Mouse (Mus musculus): ENCODE results near the gene Ifi211. TPM values are rescaled to one million over a fixed set of nuclear protein-coding genes. Genes with fewer than 3 reads are reported as not detected.
"Not testable (repeated sequence)": the region's sequence is repeated elsewhere in the genome, so short reads cannot be mapped to it uniquely, and the experiment has no call there.

The Ifi211 gene
- 0.34 and 0.79 TPM in 2 replicates for polyA plus RNA-seq (2014; fragmentation: Nextera tagmentation; extraction: Ambion mirVana)

GRCm38 (mm10) chr1:173912548-173913255 is at the start of gene Ifi211:
Ifi211 (minus strand) TSS chr1:173913046.
- H3K27ac ChIP-seq (ENCODE audit: low read depth, low read length); H3K4me1 ChIP-seq (ENCODE audit: control insufficient read depth, insufficient read depth, low read length); H3K36me3 ChIP-seq (ENCODE audit: control insufficient read depth, insufficient read depth, low read length); H3K4me3 ChIP-seq (ENCODE audit: low read length); H3K27me3 ChIP-seq (ENCODE audit: control insufficient read depth, insufficient read depth, low read length); ATAC-seq (ENCODE audit: low FRiP score, low TSS enrichment); H3K9me3 ChIP-seq (ENCODE audit: control insufficient read depth, low read length); H3K4me2 ChIP-seq (replicated peaks; ENCODE audit: low read depth, low read length); H3K9ac ChIP-seq (ENCODE audit: low read depth, low read length): not testable (repeated sequence)
- WGBS, result 80% methylated on average over 6 of the region's 6 CpGs

DNA sequence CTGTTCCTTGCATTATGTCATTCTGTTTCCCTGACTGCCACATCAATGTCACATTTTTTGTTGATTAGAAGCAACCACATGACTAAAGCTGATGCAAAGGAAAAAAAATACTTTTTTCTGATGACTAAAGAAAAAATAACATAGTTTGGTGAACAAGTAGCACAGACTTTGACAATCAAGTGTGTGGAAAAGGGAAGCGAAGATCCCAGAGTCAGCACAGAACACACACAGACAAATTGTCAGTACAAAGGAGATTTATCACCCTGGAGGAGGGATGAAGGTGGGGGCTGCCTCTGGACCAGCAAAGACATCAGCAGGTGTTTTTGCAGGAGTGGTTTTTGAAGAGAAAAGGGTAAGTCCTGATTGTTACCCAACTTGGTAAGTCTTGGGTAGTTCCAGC is 48.6 kb upstream of the Ifi211 start:
- not testable (repeated sequence) for H3K36me3 ChIP-seq (ENCODE audit: control insufficient read depth, insufficient read depth, low read length); H3K4me3 ChIP-seq (ENCODE audit: low read length); H3K9ac ChIP-seq (ENCODE audit: low read depth, low read length); H3K4me2 ChIP-seq (replicated peaks; ENCODE audit: low read depth, low read length); ATAC-seq (ENCODE audit: low FRiP score, low TSS enrichment); H3K4me1 ChIP-seq (ENCODE audit: control insufficient read depth, insufficient read depth, low read length); H3K27me3 ChIP-seq (ENCODE audit: control insufficient read depth, insufficient read depth, low read length); H3K27ac ChIP-seq (ENCODE audit: low read depth, low read length); H3K9me3 ChIP-seq (ENCODE audit: control insufficient read depth, low read length)
- 73% methylated on average over 1 of the region's 1 CpGs for WGBS

GRCm38 (mm10) chr1:173959998-173960397 is 47.2 kb upstream of the Ifi211 start:
- not testable (repeated sequence) for ATAC-seq (ENCODE audit: low FRiP score, low TSS enrichment); H3K27me3 ChIP-seq (ENCODE audit: control insufficient read depth, insufficient read depth, low read length); H3K27ac ChIP-seq (ENCODE audit: low read depth, low read length); H3K4me2 ChIP-seq (replicated peaks; ENCODE audit: low read depth, low read length); H3K9ac ChIP-seq (ENCODE audit: low read depth, low read length); H3K9me3 ChIP-seq (ENCODE audit: control insufficient read depth, low read length); H3K4me1 ChIP-seq (ENCODE audit: control insufficient read depth, insufficient read depth, low read length); H3K4me3 ChIP-seq (ENCODE audit: low read length); H3K36me3 ChIP-seq (ENCODE audit: control insufficient read depth, insufficient read depth, low read length)
- WGBS, result 38% methylated on average over 3 of the region's 3 CpGs

DNA sequence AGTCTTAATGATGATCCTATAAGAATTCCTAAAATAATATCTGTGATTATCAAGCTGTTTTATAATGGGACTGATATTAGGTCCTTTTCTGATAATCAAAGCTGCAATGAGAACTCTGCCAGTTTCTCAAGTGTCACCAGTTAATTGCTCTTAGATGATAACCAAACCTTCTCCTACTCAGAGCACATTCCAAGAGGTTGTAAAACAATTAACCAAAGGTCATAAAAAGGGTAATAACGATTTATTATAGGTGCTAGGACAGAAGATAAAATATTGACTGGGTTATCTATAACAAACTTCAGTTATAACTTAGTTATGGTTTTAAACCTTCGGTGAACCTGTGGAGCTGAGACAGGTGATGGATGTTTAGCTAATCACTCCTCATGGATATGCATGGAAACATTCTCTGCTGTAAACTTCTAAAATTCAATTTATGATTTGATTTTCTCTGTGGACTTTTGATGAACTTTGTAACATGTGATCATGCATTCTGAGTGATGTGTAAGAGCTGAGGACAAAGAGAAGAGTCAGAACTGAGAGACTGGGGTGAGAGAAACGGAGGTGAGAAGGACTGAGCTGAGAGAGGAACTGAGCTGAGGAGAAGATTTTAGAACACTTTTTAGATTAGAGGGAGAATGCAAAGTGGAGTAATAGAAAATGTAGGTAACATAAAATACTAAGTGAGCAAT is 43.1 kb upstream of the Ifi211 start:
- not testable (repeated sequence) for H3K4me2 ChIP-seq (replicated peaks; ENCODE audit: low read depth, low read length); H3K27ac ChIP-seq (ENCODE audit: low read depth, low read length); ATAC-seq (ENCODE audit: low FRiP score, low TSS enrichment); H3K9ac ChIP-seq (ENCODE audit: low read depth, low read length); H3K27me3 ChIP-seq (ENCODE audit: control insufficient read depth, insufficient read depth, low read length); H3K9me3 ChIP-seq (ENCODE audit: control insufficient read depth, low read length); H3K4me3 ChIP-seq (ENCODE audit: low read length); H3K4me1 ChIP-seq (ENCODE audit: control insufficient read depth, insufficient read depth, low read length); H3K36me3 ChIP-seq (ENCODE audit: control insufficient read depth, insufficient read depth, low read length)
- 37% methylated on average over 3 of the region's 3 CpGs for WGBS

- H3K4me3 ChIP-seq (ENCODE audit: low read length), result no peak overlapping the region
- H3K4me1 ChIP-seq (ENCODE audit: control insufficient read depth, insufficient read depth, low read length), result no peaks in the 10 kb centered on the region
- no peak overlapping the region for H3K4me2 ChIP-seq (replicated peaks; ENCODE audit: low read depth, low read length)
- no peak overlapping the region for H3K9ac ChIP-seq (ENCODE audit: low read depth, low read length)
- ATAC-seq (ENCODE audit: low FRiP score, low TSS enrichment), result no peak
- 97% methylated on average over 2 of the region's 2 CpGs for WGBS
- H3K36me3 ChIP-seq (ENCODE audit: control insufficient read depth, insufficient read depth, low read length), result no peaks in the 10 kb centered on the region
- H3K9me3 ChIP-seq (ENCODE audit: control insufficient read depth, low read length), result no peaks in the 10 kb centered on the region
- H3K27me3 ChIP-seq (ENCODE audit: control insufficient read depth, insufficient read depth, low read length), result no peaks in the 10 kb centered on the region
- no peak overlapping the region for H3K27ac ChIP-seq (ENCODE audit: low read depth, low read length)
Measured at GRCm38 (mm10) chr1:173955071-173955796, 42.4 kb upstream of the Ifi211 start.

GRCm38 (mm10) chr1:173953563-173953962 is 40.7 kb upstream of the Ifi211 start:
- Histone ChIP-seq H3K36me3 (ENCODE audit: control insufficient read depth, insufficient read depth, low read length) (no peaks in the 10 kb centered on the region), H3K9ac (ENCODE audit: low read depth, low read length) (no peak overlapping the region), H3K4me2 (replicated peaks; ENCODE audit: low read depth, low read length) (no peak overlapping the region), H3K4me1 (ENCODE audit: control insufficient read depth, insufficient read depth, low read length) (no peaks in the 10 kb centered on the region), H3K27ac (ENCODE audit: low read depth, low read length) (no peak overlapping the region), H3K4me3 (ENCODE audit: low read length) (no peak overlapping the region), H3K27me3 (ENCODE audit: control insufficient read depth, insufficient read depth, low read length) (no peaks in the 10 kb centered on the region), H3K9me3 (ENCODE audit: control insufficient read depth, low read length) (no peaks in the 10 kb centered on the region)
- WGBS, result 79% methylated on average over 1 of the region's 1 CpGs
- ATAC-seq (ENCODE audit: low FRiP score, low TSS enrichment), result no peak

GRCm38 (mm10) chr1:173949044-173949443 is 36.2 kb upstream of the Ifi211 start:
- not testable (repeated sequence) for H3K27me3 ChIP-seq (ENCODE audit: control insufficient read depth, insufficient read depth, low read length); ATAC-seq (ENCODE audit: low FRiP score, low TSS enrichment); H3K9ac ChIP-seq (ENCODE audit: low read depth, low read length); H3K4me1 ChIP-seq (ENCODE audit: control insufficient read depth, insufficient read depth, low read length); H3K27ac ChIP-seq (ENCODE audit: low read depth, low read length); H3K9me3 ChIP-seq (ENCODE audit: control insufficient read depth, low read length); H3K36me3 ChIP-seq (ENCODE audit: control insufficient read depth, insufficient read depth, low read length); H3K4me3 ChIP-seq (ENCODE audit: low read length); H3K4me2 ChIP-seq (replicated peaks; ENCODE audit: low read depth, low read length)
- WGBS, result 89% methylated on average over 2 of the region's 2 CpGs

DNA sequence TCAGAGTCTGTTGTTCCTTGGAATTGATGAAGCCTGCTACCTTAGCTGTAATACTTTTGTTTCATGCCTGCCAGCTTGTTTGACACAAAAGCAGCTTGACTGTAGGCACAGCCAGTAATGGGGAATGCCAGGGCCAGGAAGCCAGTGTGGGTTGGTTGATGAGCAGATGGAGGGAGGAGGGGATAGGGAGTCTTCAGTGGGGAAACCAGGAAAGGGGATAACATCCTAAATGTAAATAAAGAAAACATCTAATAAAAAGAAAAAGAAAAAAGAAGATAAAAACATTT is 29.9 kb upstream of the Ifi211 start:
- not testable (repeated sequence) for ATAC-seq (ENCODE audit: low FRiP score, low TSS enrichment); H3K4me1 ChIP-seq (ENCODE audit: control insufficient read depth, insufficient read depth, low read length); H3K9ac ChIP-seq (ENCODE audit: low read depth, low read length); H3K4me2 ChIP-seq (replicated peaks; ENCODE audit: low read depth, low read length); H3K36me3 ChIP-seq (ENCODE audit: control insufficient read depth, insufficient read depth, low read length); H3K27ac ChIP-seq (ENCODE audit: low read depth, low read length); H3K27me3 ChIP-seq (ENCODE audit: control insufficient read depth, insufficient read depth, low read length); H3K4me3 ChIP-seq (ENCODE audit: low read length); H3K9me3 ChIP-seq (ENCODE audit: control insufficient read depth, low read length)
